Mouse (Mus musculus) lung, adult 2 months (tissue): ENCODE results near the gene BC025920.

ENCODE experiments used
- CTCF ChIP-seq: fragments of 200-500 bp; IDR thresholded peaks from 2 replicates; pipeline ENCODE4 v1.5.1; 2011; ENCODE audit warnings: mild to moderate bottlenecking, low read length, control low read depth; ENCODE audit not compliant: insufficient read depth
- POLR2A ChIP-seq: fragments of 200-500 bp; IDR thresholded peaks from 2 replicates; pipeline ENCODE4 v1.6.1; 2011; ENCODE audit warnings: low read depth, mild to moderate bottlenecking, control low read depth, low read length, borderline replicate concordance; ENCODE audit errors: extremely low read depth

GRCm38 (mm10) chr10:81564216-81564615, 41.9 kb upstream of the BC025920 start:
- TF ChIP-seq POLR2A (no peak), CTCF (no peak)
